Mouse (Mus musculus): ENCODE results near the gene Kcnv2. TPM values are rescaled to one million over a fixed set of nuclear protein-coding genes. Genes with fewer than 3 reads are reported as not detected.

Kcnv2 gene
- polyA plus RNA-seq, 1 experiment = 0.17 TPM

DNA sequence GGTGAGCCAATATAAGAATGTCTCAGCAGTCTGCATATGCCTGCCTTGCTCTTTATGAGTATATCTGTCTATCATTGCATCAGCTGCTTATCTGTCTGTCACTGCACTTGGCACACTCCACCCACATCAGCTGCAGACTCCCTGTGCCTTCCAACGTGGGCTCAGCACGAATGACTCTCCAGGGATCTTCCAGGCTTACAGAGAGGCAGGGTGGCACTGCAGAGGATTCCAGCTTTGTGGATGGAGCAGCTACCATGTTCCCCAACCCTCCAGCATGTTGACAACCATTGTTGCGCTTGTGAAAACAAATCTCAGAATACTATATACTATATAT lies 9.3 kb upstream of the Kcnv2 start:
- no peaks in the 10 kb centered on the region for H3K27me3 ChIP-seq (ENCODE audit: control insufficient read depth, insufficient read depth, low read length)
- H3K4me1 ChIP-seq (ENCODE audit: control insufficient read depth, insufficient read depth, low read length) = no peaks in the 10 kb centered on the region
- TF ChIP-seq POLR2A (IDR thresholded peaks at IDR 0.05; ENCODE audit: control insufficient read depth, low read depth, low read length) (no peak), CTCF (IDR thresholded peaks at IDR 0.05; ENCODE audit: control insufficient read depth, insufficient read depth, insufficient replicate concordance, low read depth, low read length) (no peak)
- no peak overlapping the region for H3K4me3 ChIP-seq (ENCODE audit: control insufficient read depth, low read depth, low read length)
- H3K36me3 ChIP-seq (ENCODE audit: control insufficient read depth, insufficient read depth, low read length) = no peaks in the 10 kb centered on the region
- H3K27ac ChIP-seq (ENCODE audit: control insufficient read depth, insufficient read depth, low read depth, low read length) = no peak overlapping the region

DNA sequence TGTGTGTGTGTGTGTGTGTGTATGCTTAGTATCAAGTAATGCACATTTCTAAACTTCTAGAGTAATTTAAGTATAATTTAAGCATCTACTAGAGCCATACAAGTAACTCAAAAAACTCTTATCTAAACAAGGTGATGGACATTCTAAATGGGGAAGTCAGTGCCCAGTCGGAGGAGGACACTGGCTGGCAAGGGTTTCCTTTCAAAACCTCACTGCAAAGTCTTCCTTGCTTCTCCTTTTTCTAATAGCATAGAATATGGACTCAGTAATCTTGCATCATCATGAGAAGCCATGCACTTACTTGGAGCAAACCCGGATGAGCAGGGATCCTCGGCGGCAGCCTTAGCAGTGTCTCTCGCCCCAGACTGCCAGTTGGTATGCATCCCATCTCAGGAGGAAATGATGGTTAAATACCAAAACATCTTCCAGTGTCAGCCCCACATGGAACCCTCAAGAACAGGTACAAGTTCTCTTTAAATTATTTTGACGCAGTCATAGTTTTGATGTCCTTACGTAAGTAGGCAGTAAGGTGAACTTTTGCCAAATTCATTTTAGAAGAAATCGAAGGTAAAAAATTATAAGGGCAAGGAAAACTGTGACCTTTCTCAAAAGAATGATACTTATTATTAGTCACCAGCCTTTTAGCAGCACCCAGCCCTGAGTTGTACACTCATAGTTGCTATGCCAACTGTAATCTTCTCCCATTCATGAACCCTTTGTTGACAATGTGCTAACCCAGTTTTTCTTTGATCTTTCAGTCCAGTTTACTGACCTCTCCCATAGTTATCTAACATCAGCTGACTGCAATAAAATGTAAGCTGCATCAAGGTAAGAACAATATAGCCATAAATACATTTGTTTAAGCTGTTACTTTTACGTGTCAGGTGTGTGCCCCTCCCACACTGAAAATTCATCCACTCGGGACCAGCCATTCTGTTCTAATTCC lies 5.8 kb upstream of the Kcnv2 start:
- Histone ChIP-seq H3K4me3 (ENCODE audit: control insufficient read depth, low read depth, low read length) (no peak overlapping the region), H3K27ac (ENCODE audit: control insufficient read depth, insufficient read depth, low read depth, low read length) (no peak overlapping the region), H3K27me3 (ENCODE audit: control insufficient read depth, insufficient read depth, low read length) (no peaks in the 10 kb centered on the region), H3K36me3 (ENCODE audit: control insufficient read depth, insufficient read depth, low read length) (no peaks in the 10 kb centered on the region), H3K4me1 (ENCODE audit: control insufficient read depth, insufficient read depth, low read length) (no peaks in the 10 kb centered on the region)
- TF ChIP-seq CTCF (IDR thresholded peaks at IDR 0.05; ENCODE audit: control insufficient read depth, insufficient read depth, insufficient replicate concordance, low read depth, low read length) (no peak), POLR2A (IDR thresholded peaks at IDR 0.05; ENCODE audit: control insufficient read depth, low read depth, low read length) (no peak)

GRCm38 (mm10) chr19:27317337-27317736 lies 5.1 kb upstream of the Kcnv2 start:
- TF ChIP-seq POLR2A (IDR thresholded peaks at IDR 0.05; ENCODE audit: control insufficient read depth, low read depth, low read length) (no peak), CTCF (IDR thresholded peaks at IDR 0.05; ENCODE audit: control insufficient read depth, insufficient read depth, insufficient replicate concordance, low read depth, low read length) (no peak)
- H3K4me1 ChIP-seq (ENCODE audit: control insufficient read depth, insufficient read depth, low read length) = no peaks in the 10 kb centered on the region
- no peaks in the 10 kb centered on the region for H3K36me3 ChIP-seq (ENCODE audit: control insufficient read depth, insufficient read depth, low read length)
- no peaks in the 10 kb centered on the region for H3K27me3 ChIP-seq (ENCODE audit: control insufficient read depth, insufficient read depth, low read length)
- H3K27ac ChIP-seq (ENCODE audit: control insufficient read depth, insufficient read depth, low read depth, low read length) = no peak overlapping the region
- no peak overlapping the region for H3K4me3 ChIP-seq (ENCODE audit: control insufficient read depth, low read depth, low read length)

- peaks cover 14% of the 10 kb centered on the region for H3K4me1 ChIP-seq (ENCODE audit: control insufficient read depth, insufficient read depth, low read length)
- no peaks in the 10 kb centered on the region for H3K36me3 ChIP-seq (ENCODE audit: control insufficient read depth, insufficient read depth, low read length)
- TF ChIP-seq CTCF (IDR thresholded peaks at IDR 0.05; ENCODE audit: control insufficient read depth, insufficient read depth, insufficient replicate concordance, low read depth, low read length) (no peak), POLR2A (IDR thresholded peaks at IDR 0.05; ENCODE audit: control insufficient read depth, low read depth, low read length) (peak; percentile 73)
- H3K27ac ChIP-seq (ENCODE audit: control insufficient read depth, insufficient read depth, low read depth, low read length) = peak overlapping the region; percentile 73; the same call in 1 of the 2 replicates
- no peaks in the 10 kb centered on the region for H3K27me3 ChIP-seq (ENCODE audit: control insufficient read depth, insufficient read depth, low read length)
- peak overlapping the region; percentile 82 for H3K4me3 ChIP-seq (ENCODE audit: control insufficient read depth, low read depth, low read length)
Observed at GRCm38 (mm10) chr19:27322911-27323627, 681 bp downstream of the Kcnv2 start.

GRCm38 (mm10) chr19:27325558-27325957 lies 3.2 kb downstream of the Kcnv2 start:
- TF ChIP-seq CTCF (IDR thresholded peaks at IDR 0.05; ENCODE audit: control insufficient read depth, insufficient read depth, insufficient replicate concordance, low read depth, low read length) (no peak), POLR2A (IDR thresholded peaks at IDR 0.05; ENCODE audit: control insufficient read depth, low read depth, low read length) (no peak)
- H3K4me1 ChIP-seq (ENCODE audit: control insufficient read depth, insufficient read depth, low read length) = peaks cover 14% of the 10 kb centered on the region
- H3K4me3 ChIP-seq (ENCODE audit: control insufficient read depth, low read depth, low read length) = no peak overlapping the region
- no peaks in the 10 kb centered on the region for H3K36me3 ChIP-seq (ENCODE audit: control insufficient read depth, insufficient read depth, low read length)
- no peaks in the 10 kb centered on the region for H3K27me3 ChIP-seq (ENCODE audit: control insufficient read depth, insufficient read depth, low read length)
- H3K27ac ChIP-seq (ENCODE audit: control insufficient read depth, insufficient read depth, low read depth, low read length) = no peak overlapping the region

DNA sequence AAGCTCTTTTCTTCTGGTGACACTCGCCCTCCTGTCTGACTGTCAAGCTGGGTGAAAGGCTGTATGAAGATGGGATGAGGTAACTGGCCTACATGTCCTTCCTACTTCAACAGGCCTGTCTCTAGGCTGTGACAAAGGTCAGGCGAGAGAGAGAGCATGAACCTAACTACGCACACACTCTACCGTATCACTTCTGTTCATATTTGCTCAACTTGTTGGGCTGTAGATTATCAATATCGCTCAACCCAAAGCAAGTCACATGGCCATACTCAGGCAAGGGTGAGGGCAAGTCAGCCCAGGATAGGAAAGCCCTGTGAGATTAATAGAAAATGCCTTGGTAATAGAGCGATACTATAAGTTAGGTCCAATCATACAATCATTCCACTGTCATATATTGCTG lies 5.2 kb downstream of the Kcnv2 start:
- Histone ChIP-seq H3K27ac (ENCODE audit: control insufficient read depth, insufficient read depth, low read depth, low read length) (no peak overlapping the region), H3K4me1 (ENCODE audit: control insufficient read depth, insufficient read depth, low read length) (peaks cover 14% of the 10 kb centered on the region), H3K27me3 (ENCODE audit: control insufficient read depth, insufficient read depth, low read length) (no peaks in the 10 kb centered on the region), H3K4me3 (ENCODE audit: control insufficient read depth, low read depth, low read length) (no peak overlapping the region), H3K36me3 (ENCODE audit: control insufficient read depth, insufficient read depth, low read length) (no peaks in the 10 kb centered on the region)
- TF ChIP-seq POLR2A (IDR thresholded peaks at IDR 0.05; ENCODE audit: control insufficient read depth, low read depth, low read length) = no peak
- TF ChIP-seq CTCF (IDR thresholded peaks at IDR 0.05; ENCODE audit: control insufficient read depth, insufficient read depth, insufficient replicate concordance, low read depth, low read length) = no peak

GRCm38 (mm10) chr19:27328166-27328565 lies 5.8 kb downstream of the Kcnv2 start:
- no peak for TF ChIP-seq POLR2A (IDR thresholded peaks at IDR 0.05; ENCODE audit: control insufficient read depth, low read depth, low read length)
- no peak for TF ChIP-seq CTCF (IDR thresholded peaks at IDR 0.05; ENCODE audit: control insufficient read depth, insufficient read depth, insufficient replicate concordance, low read depth, low read length)
- H3K27ac ChIP-seq (ENCODE audit: control insufficient read depth, insufficient read depth, low read depth, low read length) = no peak overlapping the region
- H3K4me1 ChIP-seq (ENCODE audit: control insufficient read depth, insufficient read depth, low read length) = peaks cover 8% of the 10 kb centered on the region
- no peak overlapping the region for H3K4me3 ChIP-seq (ENCODE audit: control insufficient read depth, low read depth, low read length)
- H3K27me3 ChIP-seq (ENCODE audit: control insufficient read depth, insufficient read depth, low read length) = no peaks in the 10 kb centered on the region
- H3K36me3 ChIP-seq (ENCODE audit: control insufficient read depth, insufficient read depth, low read length) = no peaks in the 10 kb centered on the region
